Mouse (Mus musculus) heart, postnatal 0 days (tissue): ENCODE measurements at regions not wholly inside any gene's neighbourhood (a gene's known extent, or its start where the extent isn't known, plus 50 kb on each side); places are given as distances from the start of the nearest gene placed in this dataset.

ENCODE experiments used
- ATAC-seq: fragments of 200-750 bp; cut with Nextera tagmentation; 2 replicates; pipeline ENCODE4 v1.8.0; 2017; ENCODE audit warnings: low read depth, moderate number of reproducible peaks, moderate library complexity; ENCODE audit not compliant: insufficient read depth
- DNase-seq: peaks from one replicate; pipeline ENCODE4 v3.0.0-alpha.2; 2016; ENCODE audit warnings: low spot score
- H3K27ac ChIP-seq: fragments of 300-500 bp; sonication (generic); 2 replicates; pipeline ENCODE4 v1.5.1; 2014; ENCODE audit warnings: low read depth, mild to moderate bottlenecking
- H3K27me3 ChIP-seq: fragments of 300-500 bp; sonication (generic); 2 replicates; pipeline ENCODE4 v1.6.1; 2014; ENCODE audit warnings: low read length, mixed read lengths; ENCODE audit not compliant: control insufficient read depth, insufficient read depth
- H3K36me3 ChIP-seq: fragments of 300-500 bp; sonication (generic); replicated peaks from 2 replicates; pipeline ENCODE4 v1.6.1; 2014; ENCODE audit warnings: low read length, mixed read lengths; ENCODE audit not compliant: control insufficient read depth, insufficient read depth
- H3K4me1 ChIP-seq: fragments of 300-500 bp; sonication (generic); 2 replicates; pipeline ENCODE4 v1.6.1; 2014; ENCODE audit warnings: antibody characterized with exemption; ENCODE audit not compliant: control insufficient read depth, insufficient read depth
- H3K4me2 ChIP-seq: fragments of 300-500 bp; sonication (generic); 2 replicates; pipeline ENCODE4 v1.6.1; 2014; ENCODE audit warnings: low read depth, mild to moderate bottlenecking, low read length, moderate library complexity
- H3K4me3 ChIP-seq: fragments of 300-500 bp; sonication (generic); 2 replicates; pipeline ENCODE4 v1.5.1; 2014; ENCODE audit warnings: low read depth, low read length
- H3K9ac ChIP-seq: fragments of 300-500 bp; sonication (generic); replicated peaks from 2 replicates; pipeline ENCODE4 v1.6.1; 2014; ENCODE audit warnings: low read depth, low read length, mixed read lengths
- H3K9me3 ChIP-seq: fragments of 300-500 bp; sonication (generic); replicated peaks from 2 replicates; pipeline ENCODE4 v1.6.1; 2016; ENCODE audit warnings: low read length; ENCODE audit not compliant: control insufficient read depth
- CTCF ChIP-seq: IDR thresholded peaks from 2 replicates; pipeline ENCODE4 v1.5.1; 2016; ENCODE audit warnings: antibody characterized with exemption, control low read depth, low read depth
- EP300 ChIP-seq: IDR thresholded peaks from 2 replicates; pipeline ENCODE4 v1.6.1; 2016; ENCODE audit warnings: antibody characterized with exemption, low read depth
- WGBS: fragments of 180-500 bp; shearing (Covaris S2); extraction: QIAGEN DNeasy Blood & Tissue Kit; methylation state at CpG from one replicate; pipeline ENCODE4 v1.1.7; 2014; 5-methylcytosine and 5-hydroxymethylcytosine counted together

- 63% methylated on average over 15 of the region's 15 CpGs for whole genome bisulfite sequencing
- TF ChIP-seq CTCF (no peak), EP300 (no peak)
- DNase-seq (no peak), ATAC-seq (no peak)
- Histone ChIP-seq H3K4me1 (no peaks in the 10 kb centered on the region), H3K4me3 (no peak overlapping the region), H3K9ac (no peak overlapping the region), H3K36me3 (no peaks in the 10 kb centered on the region), H3K9me3 (no peaks in the 10 kb centered on the region), H3K27me3 (no peaks in the 10 kb centered on the region), H3K27ac (no peak overlapping the region), H3K4me2 (no peak overlapping the region)
Measured at GRCm38 (mm10) chr7:68593344-68594016, 155.6 kb downstream of the Arrdc4 start.

- 78% methylated on average over 13 of the region's 13 CpGs for WGBS
- Histone ChIP-seq H3K4me1 (no peaks in the 10 kb centered on the region), H3K9ac (no peak overlapping the region), H3K27ac (no peak overlapping the region), H3K36me3 (no peaks in the 10 kb centered on the region), H3K9me3 (no peaks in the 10 kb centered on the region), H3K4me2 (no peak overlapping the region), H3K27me3 (peaks cover 10% of the 10 kb centered on the region), H3K4me3 (no peak overlapping the region)
- ATAC-seq: no peak
- TF ChIP-seq CTCF (no peak), EP300 (no peak)
- no peak for DNase-seq
Measured at GRCm38 (mm10) chr7:68582540-68583325, 166.3 kb downstream of the Arrdc4 start.

- Histone ChIP-seq H3K4me3 (no peak overlapping the region), H3K36me3 (no peaks in the 10 kb centered on the region), H3K4me2 (no peak overlapping the region), H3K27me3 (peaks cover 10% of the 10 kb centered on the region), H3K9ac (no peak overlapping the region), H3K4me1 (no peaks in the 10 kb centered on the region), H3K9me3 (no peaks in the 10 kb centered on the region), H3K27ac (no peak overlapping the region)
- TF ChIP-seq EP300 (no peak), CTCF (peak; percentile 72)
- 32% methylated on average over 4 of the region's 4 CpGs for WGBS
- ATAC-seq: no peak
- DNase-seq: no peak
Measured at GRCm38 (mm10) chr7:68580650-68581049, 168.4 kb downstream of the Arrdc4 start.

- no peaks in the 10 kb centered on the region for H3K36me3 ChIP-seq
- H3K27ac ChIP-seq: no peak overlapping the region
- DNase-seq (peak; percentile 74), ATAC-seq (peak; percentile 64; the same call in 1 of the 2 replicates)
- H3K4me3 ChIP-seq: peak overlapping the region; percentile 29
- H3K4me1 ChIP-seq: no peaks in the 10 kb centered on the region
- H3K9ac ChIP-seq: no peak overlapping the region
- TF ChIP-seq CTCF: peak; percentile 91
- no peak for TF ChIP-seq EP300
- no peaks in the 10 kb centered on the region for H3K9me3 ChIP-seq
- WGBS: 9% methylated on average over 10 of the region's 10 CpGs
- H3K27me3 ChIP-seq: peaks cover 10% of the 10 kb centered on the region
- peak overlapping the region; percentile 60 for H3K4me2 ChIP-seq
Measured at GRCm38 (mm10) chr7:68579666-68580065, 169.4 kb downstream of the Arrdc4 start.

- no peak for TF ChIP-seq CTCF
- TF ChIP-seq EP300: no peak
- no peaks in the 10 kb centered on the region for H3K4me1 ChIP-seq
- peaks cover 10% of the 10 kb centered on the region for H3K27me3 ChIP-seq
- no peak overlapping the region for H3K4me2 ChIP-seq
- DNase-seq (no peak), ATAC-seq (no peak)
- no peak overlapping the region for H3K27ac ChIP-seq
- no peaks in the 10 kb centered on the region for H3K9me3 ChIP-seq
- H3K36me3 ChIP-seq: no peaks in the 10 kb centered on the region
- 41% methylated on average over 8 of the region's 8 CpGs for WGBS
- no peak overlapping the region for H3K4me3 ChIP-seq
- no peak overlapping the region for H3K9ac ChIP-seq
Measured at GRCm38 (mm10) chr7:68579216-68579615, 169.8 kb downstream of the Arrdc4 start.
